Mouse (Mus musculus) E14TG2a.4 (cell line): Measurements from ENCODE around the gene Clca3b.
A peak's percentile ranks its signal among the peaks of the same experiment; 100 is the strongest.

Experiments used
- CTCF ChIP-seq: conservative IDR thresholded peaks from 2 replicates; pipeline ENCODE4 v1.5.1; 2014; ENCODE audit warnings: low read length
- NANOG ChIP-seq: IDR thresholded peaks from 2 replicates; pipeline ENCODE4 v1.6.1; 2014; ENCODE audit warnings: borderline replicate concordance, low read length, mixed read lengths
- POU5F1 ChIP-seq: IDR thresholded peaks from 2 replicates; pipeline ENCODE4 v1.6.1; 2014; ENCODE audit warnings: low read length, borderline replicate concordance

DNA sequence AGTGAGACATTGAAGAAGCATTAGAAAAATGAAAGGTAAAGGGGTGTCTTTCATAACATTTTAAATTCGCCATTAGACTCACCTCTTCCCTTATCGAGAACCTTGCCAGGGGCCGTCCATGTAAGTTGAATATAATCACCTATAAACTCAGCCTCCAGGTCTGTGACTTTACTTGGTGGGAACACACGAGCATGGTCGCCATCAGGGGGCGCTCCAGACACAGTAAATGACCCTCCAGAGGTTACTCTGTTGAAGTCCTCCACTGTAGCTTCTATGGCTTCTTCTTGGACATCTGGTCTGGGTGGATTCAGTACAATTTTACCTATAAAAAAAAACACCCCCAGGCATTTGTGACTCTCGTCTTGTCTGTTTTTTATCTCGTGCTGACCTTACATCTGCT, 47.3 kb downstream of the Clca3b start:
- TF ChIP-seq POU5F1, result no peak
- peak; percentile 33 for TF ChIP-seq CTCF
- TF ChIP-seq NANOG, result no peak
